Mouse (Mus musculus) heart, embryonic 14.5 days (tissue): ENCODE measurements around the gene Nudt4. TPM values are rescaled to one million over a fixed set of nuclear protein-coding genes. Genes with fewer than 3 reads are reported as not detected.

Experiments
- ATAC-seq: fragments of 200-750 bp; cut with Nextera tagmentation; 2 replicates; pipeline ENCODE4 v1.8.0; 2017; ENCODE audit warnings: low read depth, moderate TSS enrichment; ENCODE audit not compliant: insufficient number of reproducible peaks, insufficient read depth, low FRiP score
- H3K27ac ChIP-seq, 2 experiments: fragments of 200-500 bp in 1 of 2; fragments of 300-500 bp in 1 of 2; sonication (generic) in 1 of 2; replicated peaks in 1 of 2; 2 replicates each; pipeline ENCODE4 v1.5.1; 2012 to 2014; ENCODE audit warnings: low read depth in 2 of 2, low read length in 2 of 2, control low read depth in 1 of 2, mild to moderate bottlenecking in 1 of 2, mixed read lengths in 1 of 2; ENCODE audit not compliant: control insufficient read depth in 1 of 2, insufficient read depth in 1 of 2
- H3K27me3 ChIP-seq: fragments of 300-500 bp; sonication (generic); 2 replicates; pipeline ENCODE4 v1.6.1; 2014; ENCODE audit warnings: mild to moderate bottlenecking, low read length, control low read depth; ENCODE audit not compliant: control insufficient read depth, insufficient read depth
- H3K36me3 ChIP-seq: fragments of 300-500 bp; sonication (generic); 2 replicates; pipeline ENCODE4 v1.6.1; 2014; ENCODE audit warnings: mild to moderate bottlenecking, control low read depth, low read length, mixed read lengths; ENCODE audit not compliant: control insufficient read depth, insufficient read depth
- H3K4me1 ChIP-seq, 2 experiments: fragments of 200-500 bp in 1 of 2; fragments of 300-500 bp in 1 of 2; sonication (generic) in 1 of 2; 2 replicates each; pipeline ENCODE4 v1.6.1; 2012 to 2014; ENCODE audit warnings: low read length in 2 of 2, control low read depth in 1 of 2, mixed read lengths in 1 of 2; ENCODE audit not compliant: control insufficient read depth in 2 of 2, insufficient read depth in 2 of 2
- H3K4me2 ChIP-seq: fragments of 300-500 bp; sonication (generic); 2 replicates; pipeline ENCODE4 v1.6.1; 2014; ENCODE audit warnings: mild to moderate bottlenecking, low read length
- H3K4me3 ChIP-seq, 2 experiments: fragments of 200-500 bp in 1 of 2; fragments of 300-500 bp in 1 of 2; sonication (generic) in 1 of 2; 2 replicates each; pipeline ENCODE4 v1.5.1; 2012 to 2014; ENCODE audit warnings: low read length in 2 of 2, mild to moderate bottlenecking in 2 of 2, control low read depth in 1 of 2, low read depth in 1 of 2, moderate library complexity in 1 of 2; ENCODE audit not compliant: control insufficient read depth in 1 of 2, insufficient read depth in 1 of 2
- H3K9ac ChIP-seq: fragments of 300-500 bp; sonication (generic); 2 replicates; pipeline ENCODE4 v1.6.1; 2014; ENCODE audit warnings: mild to moderate bottlenecking, low read length
- H3K9me3 ChIP-seq: fragments of 300-500 bp; sonication (generic); 2 replicates; pipeline ENCODE4 v1.6.1; 2016; ENCODE audit warnings: low read length, control low read depth; ENCODE audit not compliant: control insufficient read depth
- WGBS: fragments of 180-500 bp; shearing (Covaris S2); extraction: QIAGEN DNeasy Blood & Tissue Kit; methylation state at CpG from one replicate; pipeline ENCODE4 v1.1.7; 2014; 5-methylcytosine and 5-hydroxymethylcytosine counted together
- microRNA-seq: library from miRNA; unstranded; fragments of <30 nt; microRNA quantifications from one replicate; pipeline ENCODE4, GENCODE M21; 2016
- polyA plus RNA-seq: library from polyadenylated mRNA; unstranded; fragments of >200 nt; fragmentation: Nextera tagmentation; extraction: Ambion mirVana; gene quantifications from 2 replicates; pipeline ENCODE4 v1.2.1, GENCODE M21; 2014

Nudt4 gene
- polyA plus RNA-seq, 1 experiment from 2014 or later = 101 TPM

GRCm38 (mm10) chr10:95508126-95508525 is 55.8 kb downstream of the Nudt4 start:
- H3K27me3 ChIP-seq = no peaks in the 10 kb centered on the region
- 75% methylated on average over 8 of the region's 8 CpGs for WGBS
- H3K27ac ChIP-seq = no peak overlapping the region

GRCm38 (mm10) chr10:95504341-95504740 is 59.6 kb downstream of the Nudt4 start:
- H3K36me3 ChIP-seq = peaks cover 7% of the 10 kb centered on the region; the same call in 1 of the 2 replicates
- H3K9ac ChIP-seq = no peak overlapping the region
- peaks cover 2 to 12% of the 10 kb centered on the region in 2 experiments; a peak in 3 of 4 replicates for H3K4me1 ChIP-seq
- H3K4me2 ChIP-seq = no peak overlapping the region
- no peak overlapping the region for H3K4me3 ChIP-seq
- WGBS = 10% methylated on average over 1 of the region's 1 CpGs
- H3K27me3 ChIP-seq = no peaks in the 10 kb centered on the region
- no peak overlapping the region for H3K27ac ChIP-seq
- no peaks in the 10 kb centered on the region for H3K9me3 ChIP-seq
- ATAC-seq = no peak

More at GRCm38 (mm10) chr10:95508126-95508525, 55.8 kb downstream of the Nudt4 start:
- no peak overlapping the region for H3K4me2 ChIP-seq
- peaks cover 2 to 5% of the 10 kb centered on the region in 2 experiments; a peak in 2 of 4 replicates for H3K4me1 ChIP-seq
- H3K9ac ChIP-seq = no peak overlapping the region
- no peaks in the 10 kb centered on the region for H3K9me3 ChIP-seq
- no peak for ATAC-seq
- no peak overlapping the region for H3K4me3 ChIP-seq
- H3K36me3 ChIP-seq = no peaks in the 10 kb centered on the region

GRCm38 (mm10) chr10:95503443-95504235 is 60.3 kb downstream of the Nudt4 start:
- Histone ChIP-seq H3K9me3 (no peaks in the 10 kb centered on the region), H3K4me3 (no peak overlapping the region), H3K9ac (no peak overlapping the region), H3K4me1 (peaks cover 2 to 12% of the 10 kb centered on the region in 2 experiments; a peak in 3 of 4 replicates), H3K36me3 (peaks cover 13% of the 10 kb centered on the region), H3K27ac (no peak overlapping the region), H3K27me3 (no peaks in the 10 kb centered on the region), H3K4me2 (no peak overlapping the region)
- 80% methylated on average over 14 of the region's 14 CpGs for WGBS
- no peak for ATAC-seq

- H3K27ac ChIP-seq = peak within 1 kb of the TSS; percentile 94 to 96
- H3K4me3 ChIP-seq = peak within 1 kb of the TSS; percentile 87 to 90
- peaks cover 2 to 12% of the 10 kb centered on the region in 2 experiments; a peak in 3 of 4 replicates for H3K4me1 ChIP-seq
- peak; percentile 92 for ATAC-seq
- H3K27me3 ChIP-seq = no peaks in the 10 kb centered on the region
- peak within 1 kb of the TSS; percentile 95 for H3K9ac ChIP-seq
- peak within 1 kb of the TSS; percentile 77 for H3K4me2 ChIP-seq
- H3K9me3 ChIP-seq = no peaks in the 10 kb centered on the region
- peaks cover 30% of the 10 kb centered on the region for H3K36me3 ChIP-seq
- WGBS = under 1% methylated on average over 35 of the region's 35 CpGs
Measured at GRCm38 (mm10) chr10:95501463-95502081, 62.4 kb downstream of the Nudt4 start, which contains the start of gene Mrpl42. Mrpl42 (minus strand) TSS chr10:95501940.

DNA sequence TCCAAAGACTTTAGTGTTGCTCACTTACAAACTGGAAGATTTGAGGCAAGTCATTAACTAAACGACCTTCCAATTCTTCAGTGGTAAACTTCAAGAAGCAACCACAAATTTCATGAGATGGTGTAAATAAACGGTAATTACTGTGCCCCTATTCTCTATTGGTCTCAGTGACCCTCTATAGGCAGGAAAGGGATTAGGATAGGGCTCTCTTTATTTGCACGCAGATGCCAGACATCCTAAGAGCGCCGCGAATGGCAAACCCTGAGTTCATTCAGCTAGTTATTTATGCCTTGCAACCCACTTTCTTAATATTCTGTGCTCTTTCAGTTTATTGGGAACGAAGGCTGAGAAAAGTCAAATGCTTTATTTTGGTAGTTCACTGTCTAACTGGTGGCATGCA is 62.9 kb downstream of the Nudt4 start:
- Histone ChIP-seq H3K27me3 (no peaks in the 10 kb centered on the region), H3K4me3 (peak overlapping the region; percentile 87 to 90), H3K9ac (peak overlapping the region; percentile 95), H3K27ac (peak overlapping the region; percentile 94 to 96), H3K9me3 (no peaks in the 10 kb centered on the region), H3K36me3 (peaks cover 35% of the 10 kb centered on the region), H3K4me1 (peaks cover 2 to 12% of the 10 kb centered on the region in 2 experiments; a peak in 3 of 4 replicates), H3K4me2 (peak overlapping the region; percentile 77)
- 0 out of 2 replicates have a peak, but pooled peaks have one; percentile 56 for ATAC-seq
- whole genome bisulfite sequencing = 1% methylated on average over 7 of the region's 7 CpGs

Small RNA genes within 50 kb of the gene (microRNA-seq; reads per million reads assigned to microRNA genes)
- 12.9 reads per million, percentile 25 among the genes with 10 or more reads in this experiment for gene Mir3058

Other genes starting within 250 kb of the Nudt4 start
- 11.0 and 12.3 TPM in 2 replicates for gene Cradd, start 240.0 kb downstream of the Nudt4 start, polyA plus RNA-seq
- 46.1 and 48.6 TPM in 2 replicates for gene Socs2, start 147.0 kb downstream of the Nudt4 start, polyA plus RNA-seq
- 657 and 673 TPM in 2 replicates for gene Mrpl42, start 62.2 kb downstream of the Nudt4 start, polyA plus RNA-seq
- 255 and 263 TPM in 2 replicates for gene Ube2n, start 49.0 kb downstream of the Nudt4 start, polyA plus RNA-seq
- gene Anapc15-ps, start 109.3 kb upstream of the Nudt4 start, polyA plus RNA-seq = not detected in 2 replicates